Mouse (Mus musculus) spleen, postnatal 10 days (tissue): ENCODE measurements at regions not wholly inside any gene's neighbourhood (a gene's known extent, or its start where the extent isn't known, plus 50 kb on each side); places are given as distances from the start of the nearest gene placed in this dataset.

ENCODE experiments used
- DNase-seq, 2 experiments: peaks; one replicate each; pipeline ENCODE4 v3.0.0; 2021 to 2022; ENCODE audit warnings: low spot score in 2 of 2

GRCm38 (mm10) chr2:148175251-148175927 is 128.6 kb upstream of the Foxa2 start:
- no peak for DNase-seq

GRCm38 (mm10) chr2:148180245-148180644 is 133.5 kb upstream of the Foxa2 start:
- DNase-seq, result no peak

- DNase-seq, result no peak
Measured at GRCm38 (mm10) chr2:148181518-148181917, 134.7 kb upstream of the Foxa2 start.

GRCm38 (mm10) chr2:148182492-148183052 is 135.8 kb upstream of the Foxa2 start:
- DNase-seq, result no peak

GRCm38 (mm10) chr2:148184801-148185212 is 138.0 kb upstream of the Foxa2 start:
- no peak for DNase-seq

GRCm38 (mm10) chr2:148186363-148186991 is 139.7 kb upstream of the Foxa2 start:
- DNase-seq, result no peak

GRCm38 (mm10) chr2:148188865-148189264 is 142.1 kb upstream of the Foxa2 start:
- no peak for DNase-seq

- no peak for DNase-seq
Measured at GRCm38 (mm10) chr2:148189287-148189686, 142.5 kb upstream of the Foxa2 start.

GRCm38 (mm10) chr2:148192946-148193345 is 146.2 kb upstream of the Foxa2 start:
- DNase-seq, result no peak

- no peak for DNase-seq
Measured at GRCm38 (mm10) chr2:148197375-148198015, 150.7 kb upstream of the Foxa2 start.

- no peak for DNase-seq
Measured at GRCm38 (mm10) chr2:148206633-148207032, 159.9 kb upstream of the Foxa2 start.

GRCm38 (mm10) chr2:148210813-148211212 is 164.0 kb upstream of the Foxa2 start:
- DNase-seq, result no peak

GRCm38 (mm10) chr2:148217136-148217535 is 170.4 kb upstream of the Foxa2 start:
- DNase-seq, result no peak

GRCm38 (mm10) chr2:148233691-148234300 is 161.3 kb upstream of the Sstr4 start:
- no peak for DNase-seq

- no peak for DNase-seq
Measured at GRCm38 (mm10) chr2:148237121-148237520, 158.0 kb upstream of the Sstr4 start.

- DNase-seq, result no peak
Measured at GRCm38 (mm10) chr2:148239046-148239445, 156.1 kb upstream of the Sstr4 start.

GRCm38 (mm10) chr2:148242242-148242641 is 152.9 kb upstream of the Sstr4 start:
- DNase-seq, result no peak

- DNase-seq, result no peak
Measured at GRCm38 (mm10) chr2:148245575-148245974, 149.6 kb upstream of the Sstr4 start.

- DNase-seq, result no peak
Measured at GRCm38 (mm10) chr2:148250902-148251301, 144.2 kb upstream of the Sstr4 start.

- no peak for DNase-seq
Measured at GRCm38 (mm10) chr2:148255662-148256061, 139.5 kb upstream of the Sstr4 start.

GRCm38 (mm10) chr2:148264111-148264730 is 130.9 kb upstream of the Sstr4 start:
- DNase-seq, result no peak

- DNase-seq, result no peak
Measured at GRCm38 (mm10) chr2:148279200-148279599, 115.9 kb upstream of the Sstr4 start.
